Mouse (Mus musculus) erythroblast, embryonic 14.5 days (primary cell): ENCODE results near the gene Ncoa6. TPM values are rescaled to one million over a fixed set of nuclear protein-coding genes. Genes with fewer than 3 reads are reported as not detected.
A peak's percentile ranks its signal among the peaks of the same experiment; 100 is the strongest.

Source experiments
- H3K27me3 ChIP-seq: 2 replicates; pipeline ENCODE4 v1.6.1; 2012; ENCODE audit warnings: inconsistent platforms; ENCODE audit not compliant: control insufficient read depth
- H3K36me3 ChIP-seq: 2 replicates; pipeline ENCODE4 v1.6.1; 2012; ENCODE audit warnings: mild to moderate bottlenecking, inconsistent platforms; ENCODE audit not compliant: control insufficient read depth
- H3K4me1 ChIP-seq: 2 replicates; pipeline ENCODE4 v1.6.1; 2012; ENCODE audit warnings: inconsistent platforms; ENCODE audit not compliant: control insufficient read depth
- H3K4me3 ChIP-seq: replicated peaks from 2 replicates; pipeline ENCODE3; 2012; ENCODE audit warnings: moderate library complexity, mild to moderate bottlenecking, inconsistent platforms
- H3K9me3 ChIP-seq: 2 replicates; pipeline ENCODE4 v1.6.1; 2012; ENCODE audit warnings: low read length, inconsistent platforms, mixed read lengths; ENCODE audit not compliant: control insufficient read depth
- GATA1 ChIP-seq: IDR thresholded peaks from 2 replicates; pipeline ENCODE4 v1.6.1; 2012; ENCODE audit warnings: low read length, inconsistent platforms, mixed read lengths
- TAL1 ChIP-seq: IDR thresholded peaks from 3 replicates; pipeline ENCODE4 v1.6.1; 2012; ENCODE audit warnings: low read length, inconsistent platforms, mixed read lengths
- polyA plus RNA-seq: library from polyadenylated mRNA; stranded (reverse); fragments of >175 nt; gene quantifications from 2 replicates; pipeline ENCODE4 v1.2.3, GENCODE M21; 2012

Ncoa6 gene
- polyA plus RNA-seq, 1 experiment = 0.81 TPM

- no peak for TF ChIP-seq GATA1
- TF ChIP-seq TAL1 = no peak
- Histone ChIP-seq H3K4me1 (peaks cover 9% of the 10 kb centered on the region), H3K36me3 (peaks cover 21% of the 10 kb centered on the region)
These were observed 87.2 kb downstream of the Ncoa6 start for GRCm38 (mm10) chr2:155386534-155386899.

GRCm38 (mm10) chr2:155385731-155386533 is 87.8 kb downstream of the Ncoa6 start:
- peaks cover 15% of the 10 kb centered on the region for H3K36me3 ChIP-seq
- no peak overlapping the region for H3K4me3 ChIP-seq
- TF ChIP-seq TAL1 (no peak), GATA1 (no peak)
- peaks cover 15% of the 10 kb centered on the region for H3K4me1 ChIP-seq
- H3K27me3 ChIP-seq = peaks cover 8% of the 10 kb centered on the region
- H3K9me3 ChIP-seq = no peaks in the 10 kb centered on the region

More at GRCm38 (mm10) chr2:155386534-155386899, 87.2 kb downstream of the Ncoa6 start:
- Histone ChIP-seq H3K4me3 (no peak overlapping the region), H3K9me3 (no peaks in the 10 kb centered on the region), H3K27me3 (peaks cover 4% of the 10 kb centered on the region; the same call in 1 of the 2 replicates)

- peaks cover 16% of the 10 kb centered on the region for H3K27me3 ChIP-seq
- no peaks in the 10 kb centered on the region for H3K9me3 ChIP-seq
- TF ChIP-seq TAL1 = no peak
- TF ChIP-seq GATA1 = no peak
- H3K36me3 ChIP-seq = peaks cover 10% of the 10 kb centered on the region
- H3K4me1 ChIP-seq = peaks cover 17% of the 10 kb centered on the region
- H3K4me3 ChIP-seq = no peak overlapping the region
These were observed 88.6 kb downstream of the Ncoa6 start for GRCm38 (mm10) chr2:155385090-155385489.

- Histone ChIP-seq H3K27me3 (peaks cover 28% of the 10 kb centered on the region), H3K4me1 (peaks cover 17% of the 10 kb centered on the region), H3K36me3 (peaks cover 2% of the 10 kb centered on the region; the same call in 1 of the 2 replicates), H3K9me3 (no peaks in the 10 kb centered on the region), H3K4me3 (no peak overlapping the region)
- no peak for TF ChIP-seq TAL1
- no peak for TF ChIP-seq GATA1
These were observed 90.8 kb downstream of the Ncoa6 start for GRCm38 (mm10) chr2:155382791-155383438.

- H3K36me3 ChIP-seq = no peaks in the 10 kb centered on the region; the same call in 1 of the 2 replicates
- H3K9me3 ChIP-seq = no peaks in the 10 kb centered on the region
- H3K4me3 ChIP-seq = peak overlapping the region; percentile 81
- H3K27me3 ChIP-seq = peaks cover 28% of the 10 kb centered on the region
- TF ChIP-seq GATA1 (no peak), TAL1 (no peak)
- H3K4me1 ChIP-seq = peaks cover 17% of the 10 kb centered on the region
These were observed 91.4 kb downstream of the Ncoa6 start for GRCm38 (mm10) chr2:155382332-155382700.

- peaks cover 17% of the 10 kb centered on the region for H3K4me1 ChIP-seq
- TF ChIP-seq TAL1 (no peak), GATA1 (no peak)
- no peaks in the 10 kb centered on the region for H3K9me3 ChIP-seq
- H3K27me3 ChIP-seq = peaks cover 28% of the 10 kb centered on the region
- H3K36me3 ChIP-seq = no peaks in the 10 kb centered on the region; the same call in 1 of the 2 replicates
- peak overlapping the region; percentile 81 for H3K4me3 ChIP-seq
These were observed 91.9 kb downstream of the Ncoa6 start for GRCm38 (mm10) chr2:155381643-155382331.

- no peaks in the 10 kb centered on the region for H3K9me3 ChIP-seq
- peak overlapping the region; percentile 81 for H3K4me3 ChIP-seq
- peaks cover 24% of the 10 kb centered on the region for H3K27me3 ChIP-seq
- peaks cover 17% of the 10 kb centered on the region for H3K4me1 ChIP-seq
- no peaks in the 10 kb centered on the region; the same call in 1 of the 2 replicates for H3K36me3 ChIP-seq
- no peak for TF ChIP-seq GATA1
These were observed 92.6 kb downstream of the Ncoa6 start for GRCm38 (mm10) chr2:155381060-155381437.

GRCm38 (mm10) chr2:155380261-155381059 is 93.2 kb downstream of the Ncoa6 start, which contains the start of gene Trp53inp2:
Gene Trp53inp2 (plus strand): TSS chr2:155381059.
- H3K36me3 ChIP-seq = no peaks in the 10 kb centered on the region
- no peak for TF ChIP-seq GATA1
- TF ChIP-seq TAL1 = no peak
- H3K4me3 ChIP-seq = peak within 1 kb of the TSS; percentile 81

More at GRCm38 (mm10) chr2:155380261-155381059, 93.2 kb downstream of the Ncoa6 start, which contains the start of gene Trp53inp2:
- H3K4me1 ChIP-seq = peaks cover 17% of the 10 kb centered on the region
- H3K9me3 ChIP-seq = no peaks in the 10 kb centered on the region
- H3K27me3 ChIP-seq = peaks cover 24% of the 10 kb centered on the region
